Mouse (Mus musculus) adipocyte (in vitro differentiated cells): ENCODE results near the gene Lrrc52.

Source experiments
- DNase-seq: peaks from one replicate; pipeline ENCODE4 v3.0.0-alpha.2; 2016; ENCODE audit warnings: low spot score

Lrrc52 gene

GRCm38 (mm10) chr1:167436186-167436975, 30.2 kb downstream of the Lrrc52 start:
- DNase-seq = no peak

GRCm38 (mm10) chr1:167434931-167435330, 31.6 kb downstream of the Lrrc52 start:
- DNase-seq = no peak

- DNase-seq = no peak
These were observed 35.5 kb downstream of the Lrrc52 start for GRCm38 (mm10) chr1:167430976-167431676.

GRCm38 (mm10) chr1:167426681-167427080, 39.9 kb downstream of the Lrrc52 start:
- DNase-seq = no peak

- no peak for DNase-seq
These were observed 41.0 kb downstream of the Lrrc52 start for GRCm38 (mm10) chr1:167425572-167425971.

- DNase-seq = peak; percentile 52
These were observed 43.9 kb downstream of the Lrrc52 start for GRCm38 (mm10) chr1:167422501-167423240.

GRCm38 (mm10) chr1:167414846-167415245, 51.7 kb downstream of the Lrrc52 start:
- DNase-seq = peak; percentile 88

GRCm38 (mm10) chr1:167411991-167412715, 54.4 kb downstream of the Lrrc52 start:
- DNase-seq = no peak

GRCm38 (mm10) chr1:167409601-167410000, 57.0 kb downstream of the Lrrc52 start:
- DNase-seq = no peak

- DNase-seq = no peak
These were observed 61.3 kb downstream of the Lrrc52 start for GRCm38 (mm10) chr1:167405237-167405636.
